Mouse (Mus musculus) megakaryocyte, embryonic 14.5 days (primary cell): ENCODE measurements around the gene Dgat2.

Experiments used
- FLI1 ChIP-seq: IDR thresholded peaks from 2 replicates; pipeline ENCODE4 v1.6.1; 2012; ENCODE audit warnings: low read length, inconsistent platforms, mixed read lengths
- GATA1 ChIP-seq: IDR thresholded peaks from 3 replicates; pipeline ENCODE4 v1.6.1; 2012; ENCODE audit warnings: mixed read lengths, low read length, inconsistent platforms, borderline replicate concordance

GRCm38 (mm10) chr7:99181619-99182431, 694 bp downstream of the Dgat2 start:
- no peak for TF ChIP-seq GATA1
- TF ChIP-seq FLI1, result no peak
